Mouse (Mus musculus) heart, embryonic 13.5 days (tissue): ENCODE results near the gene Lhfpl3. TPM values are rescaled to one million over a fixed set of nuclear protein-coding genes. Genes with fewer than 3 reads are reported as not detected.
A peak's percentile ranks its signal among the peaks of the same experiment; 100 is the strongest.

Experiments used
- ATAC-seq: fragments of 200-750 bp; cut with Nextera tagmentation; 2 replicates; pipeline ENCODE4 v1.8.0; 2017; ENCODE audit warnings: moderate TSS enrichment; ENCODE audit not compliant: insufficient number of reproducible peaks, low FRiP score, low TSS enrichment; ENCODE audit errors: extremely low read depth
- H3K27ac ChIP-seq: fragments of 300-500 bp; sonication (generic); replicated peaks from 2 replicates; pipeline ENCODE4 v1.5.1; 2015; ENCODE audit warnings: moderate library complexity, mild to moderate bottlenecking, inconsistent platforms
- H3K27me3 ChIP-seq: fragments of 300-500 bp; sonication (generic); replicated peaks from 2 replicates; pipeline ENCODE4 v1.6.1; 2015; ENCODE audit warnings: mild to moderate bottlenecking, inconsistent platforms
- H3K36me3 ChIP-seq: fragments of 300-500 bp; sonication (generic); 2 replicates; pipeline ENCODE4 v1.6.1; 2015; ENCODE audit warnings: mild to moderate bottlenecking, inconsistent platforms
- H3K4me1 ChIP-seq: fragments of 300-500 bp; sonication (generic); 2 replicates; pipeline ENCODE4 v1.6.1; 2015; ENCODE audit warnings: inconsistent platforms
- H3K4me2 ChIP-seq: fragments of 300-500 bp; sonication (generic); 2 replicates; pipeline ENCODE4 v1.6.1; 2015; ENCODE audit warnings: inconsistent platforms, mild to moderate bottlenecking, moderate library complexity
- H3K4me3 ChIP-seq: fragments of 300-500 bp; sonication (generic); 2 replicates; pipeline ENCODE4 v1.5.1; 2015; ENCODE audit warnings: moderate library complexity, mild to moderate bottlenecking, inconsistent platforms
- H3K9ac ChIP-seq: fragments of 300-500 bp; sonication (generic); 2 replicates; pipeline ENCODE4 v1.6.1; 2015; ENCODE audit warnings: inconsistent platforms, mild to moderate bottlenecking, moderate library complexity
- H3K9me3 ChIP-seq: fragments of 300-500 bp; sonication (generic); 2 replicates; pipeline ENCODE4 v1.6.1; 2016; ENCODE audit warnings: inconsistent platforms
- WGBS: fragments of 180-500 bp; shearing (Covaris S2); methylation state at CpG from one replicate; pipeline ENCODE4 v1.1.7; 2015; ENCODE audit warnings: mixed read lengths; 5-methylcytosine and 5-hydroxymethylcytosine counted together
- polyA plus RNA-seq: library from polyadenylated mRNA; unstranded; fragments of >200 nt; fragmentation: Nextera tagmentation; extraction: Ambion mirVana; gene quantifications from 2 replicates; pipeline ENCODE4 v1.2.1, GENCODE M21; 2015

The Lhfpl3 gene
- polyA plus RNA-seq, 1 experiment from 2014 or later = 0.15 TPM

DNA sequence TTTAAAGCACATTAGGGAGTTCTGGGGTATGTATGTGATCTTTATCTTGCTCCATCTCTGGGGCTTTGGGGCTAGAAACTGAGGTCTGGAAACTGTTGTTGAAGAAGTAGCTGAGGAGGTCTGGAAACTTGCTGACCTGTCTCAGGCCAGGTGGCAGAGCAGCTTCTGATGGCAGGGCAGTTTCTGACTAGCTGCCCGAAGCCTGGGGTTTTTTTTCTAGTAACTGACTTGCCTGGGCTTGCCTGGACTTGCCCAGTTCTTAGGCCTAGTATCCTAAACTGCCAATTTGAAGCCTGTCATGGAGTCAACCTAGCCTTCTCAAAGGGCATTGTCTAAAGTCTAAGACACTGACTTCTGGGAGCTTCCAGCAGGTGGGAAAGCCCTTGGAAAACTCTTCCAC lies 501.9 kb downstream of the Lhfpl3 start:
- Histone ChIP-seq H3K27me3 (no peaks in the 10 kb centered on the region), H3K9ac (no peak overlapping the region), H3K4me3 (no peak overlapping the region), H3K4me2 (no peak overlapping the region), H3K4me1 (peaks cover 29% of the 10 kb centered on the region), H3K9me3 (no peaks in the 10 kb centered on the region), H3K27ac (no peak overlapping the region), H3K36me3 (no peaks in the 10 kb centered on the region)
- WGBS = 76% methylated on average over 1 of the region's 1 CpGs
- ATAC-seq = no peak

DNA sequence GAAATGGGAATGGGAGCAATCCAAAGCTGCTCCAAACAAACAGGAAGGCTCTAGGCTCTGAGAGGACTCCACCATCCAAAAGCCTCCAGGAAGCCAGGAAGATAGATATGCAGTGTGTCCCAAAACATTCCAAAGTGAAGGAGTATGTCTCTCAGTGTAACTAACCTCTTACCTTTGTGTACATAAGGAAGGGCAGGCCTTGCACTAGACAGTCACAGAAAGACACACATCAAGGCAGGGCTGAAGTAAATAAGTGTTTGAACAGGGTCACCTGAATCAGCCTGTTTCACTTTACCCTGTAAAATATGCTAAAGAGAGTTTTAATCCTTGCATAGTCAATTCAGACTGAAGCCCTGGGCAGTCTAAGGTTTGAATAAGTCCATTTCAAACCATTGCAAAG lies 502.4 kb downstream of the Lhfpl3 start:
- no peak overlapping the region for H3K9ac ChIP-seq
- no peaks in the 10 kb centered on the region for H3K9me3 ChIP-seq
- no peak overlapping the region for H3K4me2 ChIP-seq
- H3K36me3 ChIP-seq = no peaks in the 10 kb centered on the region
- ATAC-seq = no peak
- no peak overlapping the region for H3K4me3 ChIP-seq
- peaks cover 29% of the 10 kb centered on the region for H3K4me1 ChIP-seq
- H3K27me3 ChIP-seq = no peaks in the 10 kb centered on the region
- no peak overlapping the region for H3K27ac ChIP-seq

DNA sequence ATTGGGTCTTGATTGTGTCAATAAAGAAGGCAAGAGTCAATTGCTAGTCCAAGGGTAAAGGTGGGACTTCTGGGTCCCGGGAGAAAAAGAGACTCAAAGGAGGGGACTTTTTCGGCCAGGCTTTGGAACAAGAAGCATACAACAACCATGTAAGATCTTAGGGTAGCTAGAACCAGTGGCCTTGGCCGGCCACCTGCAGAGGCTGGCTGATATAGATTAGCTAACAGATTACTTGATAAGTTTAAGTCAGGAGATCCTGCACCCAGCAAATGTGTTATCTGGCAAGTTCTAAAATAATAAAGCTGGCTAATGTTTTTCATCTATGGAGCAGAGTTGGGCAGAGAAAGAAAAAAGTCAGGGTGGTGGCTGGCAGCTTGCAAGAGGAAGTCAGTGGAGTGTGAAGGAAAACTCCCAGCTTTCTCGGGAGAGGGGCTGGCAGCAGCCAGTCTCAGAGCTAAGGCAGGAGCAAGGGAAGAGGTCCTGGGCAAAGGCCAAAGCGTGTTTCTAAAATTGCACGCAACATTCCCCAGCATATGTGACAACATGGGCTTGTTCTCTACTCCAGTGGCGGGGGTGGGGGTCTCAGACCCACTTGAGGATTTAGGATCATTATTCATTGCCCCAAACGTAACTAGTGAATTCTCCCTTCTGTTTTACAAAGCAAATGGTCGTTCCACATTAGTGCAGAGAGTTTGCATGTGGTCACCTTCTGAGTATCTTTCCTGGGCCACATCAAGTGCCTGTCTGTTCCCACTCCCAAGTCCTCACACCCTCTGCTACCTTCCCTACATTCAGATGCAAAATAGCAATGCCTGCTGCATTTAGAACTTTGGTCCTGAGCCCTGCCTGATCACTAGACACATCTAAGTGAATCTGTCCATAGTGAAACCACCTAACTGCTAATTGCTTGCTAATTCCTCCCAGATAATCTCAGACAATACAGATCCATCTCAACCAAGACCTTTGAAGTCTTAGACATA lies 504.3 kb downstream of the Lhfpl3 start:
- Histone ChIP-seq H3K27ac (peak overlapping the region; percentile 93), H3K27me3 (no peaks in the 10 kb centered on the region), H3K9me3 (no peaks in the 10 kb centered on the region), H3K4me2 (0 out of 2 replicates have a peak overlapping the region, but pooled peaks have one; percentile 7), H3K9ac (peak overlapping the region; percentile 50; the same call in 1 of the 2 replicates), H3K4me3 (no peak overlapping the region), H3K36me3 (no peaks in the 10 kb centered on the region), H3K4me1 (peaks cover 29% of the 10 kb centered on the region)
- WGBS = 28% methylated on average over 9 of the region's 9 CpGs
- no peak for ATAC-seq

DNA sequence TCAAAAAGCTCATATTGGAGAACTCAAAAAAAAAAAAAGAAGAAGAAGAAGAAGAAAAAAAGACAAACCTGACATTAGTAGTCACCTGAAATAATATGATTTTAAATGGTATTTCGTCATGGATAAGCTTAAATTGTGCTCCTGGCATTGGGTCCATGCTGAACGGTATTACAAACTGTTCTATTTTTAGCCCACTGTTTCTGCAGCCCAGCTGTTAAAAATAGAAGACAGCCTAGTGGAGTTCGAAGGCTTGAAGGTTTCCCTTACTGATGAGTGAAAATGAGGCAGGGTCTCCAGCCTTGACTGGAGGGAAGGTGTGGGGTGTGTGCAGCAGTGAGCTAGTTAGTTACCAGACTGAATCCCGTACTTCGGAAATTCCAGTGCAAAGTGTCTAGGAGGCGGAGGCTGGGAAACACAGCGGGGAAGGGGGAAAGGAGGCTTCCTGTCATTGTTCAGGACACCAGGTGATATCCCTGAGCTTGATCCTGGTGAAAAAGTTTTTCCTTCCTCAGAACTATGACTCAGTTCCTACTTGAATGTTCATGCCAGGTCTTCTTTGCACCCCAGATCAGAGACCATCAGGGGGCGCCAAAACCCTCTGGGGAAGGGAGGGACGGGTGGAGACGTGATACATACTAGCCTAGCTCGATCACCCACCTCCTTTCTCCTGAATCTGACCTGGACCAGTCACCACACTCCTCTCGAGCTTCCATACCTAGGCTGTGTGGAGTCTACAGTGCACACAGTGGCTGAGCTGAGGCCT lies 505.8 kb downstream of the Lhfpl3 start:
- 11% methylated on average over 12 of the region's 12 CpGs for WGBS
- Histone ChIP-seq H3K27me3 (no peaks in the 10 kb centered on the region), H3K9me3 (no peaks in the 10 kb centered on the region), H3K4me3 (peak overlapping the region; percentile 39), H3K9ac (peak overlapping the region; percentile 75), H3K4me1 (peaks cover 29% of the 10 kb centered on the region), H3K4me2 (peak overlapping the region; percentile 65), H3K36me3 (no peaks in the 10 kb centered on the region), H3K27ac (peak overlapping the region; percentile 93)
- peak; percentile 49; the same call in 1 of the 2 replicates for ATAC-seq

DNA sequence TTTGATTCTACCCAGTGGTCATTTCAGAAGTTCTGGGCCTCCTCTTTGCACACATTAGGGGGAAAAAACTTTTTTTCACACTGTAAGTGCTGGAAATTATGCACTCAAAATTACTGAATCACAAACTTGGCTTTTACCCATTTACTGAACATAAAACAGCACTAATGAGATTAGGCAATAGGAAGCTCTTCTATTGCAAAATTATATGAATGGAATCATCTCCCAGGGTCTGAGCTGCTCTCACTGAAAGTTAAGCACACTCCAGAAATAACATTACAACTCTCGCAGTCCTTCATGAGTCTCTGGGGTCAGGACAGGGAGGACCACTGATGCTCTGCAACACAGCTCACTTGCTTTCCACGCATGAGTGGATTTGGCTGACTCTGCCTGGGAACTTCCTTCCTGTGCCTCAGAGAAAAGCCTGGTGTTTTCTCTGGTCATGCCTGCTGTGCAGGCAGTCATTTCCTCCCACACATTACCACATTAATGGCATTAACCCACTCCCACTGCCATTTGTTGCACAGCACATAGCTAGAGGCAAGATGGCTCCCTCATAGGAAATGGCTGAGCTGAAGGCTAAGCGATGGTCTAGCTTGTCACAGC lies 510.1 kb downstream of the Lhfpl3 start:
- H3K4me3 ChIP-seq = no peak overlapping the region
- 61% methylated on average over 3 of the region's 3 CpGs for WGBS
- H3K9ac ChIP-seq = no peak overlapping the region
- H3K27ac ChIP-seq = no peak overlapping the region
- H3K4me2 ChIP-seq = no peak overlapping the region
- no peak for ATAC-seq
- peaks cover 13% of the 10 kb centered on the region for H3K4me1 ChIP-seq
- H3K27me3 ChIP-seq = no peaks in the 10 kb centered on the region
- no peaks in the 10 kb centered on the region for H3K9me3 ChIP-seq
- no peaks in the 10 kb centered on the region for H3K36me3 ChIP-seq

DNA sequence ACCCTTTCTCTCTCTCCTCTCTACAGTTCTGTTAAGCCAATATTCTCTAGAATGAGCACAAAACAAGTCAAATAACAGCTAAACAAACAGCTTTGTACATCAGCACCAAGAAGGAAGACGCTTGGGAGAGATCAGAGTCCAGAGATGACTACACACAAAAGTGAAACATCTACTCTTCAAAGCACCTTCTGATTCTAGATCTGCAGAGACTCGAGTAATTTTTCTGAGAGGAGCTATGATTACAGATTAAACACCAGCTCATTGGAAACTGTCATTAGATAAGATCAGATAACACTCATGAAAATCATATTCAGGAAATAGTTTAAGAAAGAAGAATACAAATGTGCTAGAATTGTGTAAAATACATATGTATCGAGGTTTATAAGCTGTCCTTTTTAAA lies 527.5 kb downstream of the Lhfpl3 start:
- Histone ChIP-seq H3K27me3 (no peaks in the 10 kb centered on the region), H3K4me3 (no peak overlapping the region), H3K9ac (no peak overlapping the region), H3K27ac (no peak overlapping the region), H3K9me3 (peaks cover 5% of the 10 kb centered on the region), H3K4me2 (no peak overlapping the region), H3K36me3 (no peaks in the 10 kb centered on the region), H3K4me1 (no peaks in the 10 kb centered on the region)
- 66% methylated on average over 3 of the region's 3 CpGs for WGBS
- ATAC-seq = no peak

DNA sequence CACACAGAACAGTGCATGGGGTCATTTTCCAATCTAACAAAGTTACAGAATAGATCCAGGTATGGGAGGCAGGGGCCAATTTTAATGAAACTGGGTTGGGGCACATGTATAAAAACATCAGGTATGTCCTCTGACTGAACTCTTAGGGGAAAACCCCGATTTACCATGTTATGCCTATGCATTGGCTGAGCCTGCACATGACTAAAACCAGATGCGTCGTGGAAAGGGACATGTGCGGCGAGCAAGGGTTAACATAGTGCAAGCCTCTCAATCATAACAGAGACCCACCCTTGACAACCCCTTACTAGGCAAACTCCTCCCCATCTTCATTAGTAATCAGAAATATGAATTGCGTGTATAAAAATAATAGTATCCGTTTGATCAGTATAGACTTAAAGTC lies 533.5 kb downstream of the Lhfpl3 start:
- Histone ChIP-seq H3K27ac (no peak overlapping the region), H3K36me3 (no peaks in the 10 kb centered on the region), H3K4me1 (no peaks in the 10 kb centered on the region), H3K4me2 (no peak overlapping the region), H3K9ac (no peak overlapping the region), H3K9me3 (peaks cover 5% of the 10 kb centered on the region), H3K4me3 (no peak overlapping the region), H3K27me3 (no peaks in the 10 kb centered on the region)
- ATAC-seq = no peak
- 84% methylated on average over 7 of the region's 7 CpGs for WGBS

DNA sequence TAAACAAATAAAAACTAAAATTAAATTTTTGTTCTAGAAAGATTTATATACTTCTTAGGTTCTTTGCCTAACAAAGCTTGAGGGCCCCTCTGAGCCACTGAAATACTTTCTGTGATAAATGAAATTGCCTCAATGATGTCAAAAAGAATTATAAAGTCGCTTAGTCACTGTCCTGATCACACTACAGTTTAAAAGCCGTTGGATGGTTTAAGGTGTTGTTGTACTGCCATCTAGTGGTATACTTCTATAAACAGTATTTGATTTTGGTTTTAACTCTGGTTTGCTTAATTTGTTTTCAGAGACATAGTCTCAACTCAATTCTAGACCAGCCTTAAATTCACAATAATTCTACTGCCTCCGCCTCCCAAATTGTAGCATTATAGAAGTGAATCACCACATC lies 539.0 kb downstream of the Lhfpl3 start:
- H3K9me3 ChIP-seq = no peaks in the 10 kb centered on the region
- no peaks in the 10 kb centered on the region for H3K4me1 ChIP-seq
- H3K4me3 ChIP-seq = no peak overlapping the region
- H3K27me3 ChIP-seq = no peaks in the 10 kb centered on the region
- WGBS = 14% methylated on average over 3 of the region's 3 CpGs
- H3K27ac ChIP-seq = no peak overlapping the region
- H3K4me2 ChIP-seq = no peak overlapping the region
- H3K9ac ChIP-seq = no peak overlapping the region
- H3K36me3 ChIP-seq = no peaks in the 10 kb centered on the region
- no peak for ATAC-seq

DNA sequence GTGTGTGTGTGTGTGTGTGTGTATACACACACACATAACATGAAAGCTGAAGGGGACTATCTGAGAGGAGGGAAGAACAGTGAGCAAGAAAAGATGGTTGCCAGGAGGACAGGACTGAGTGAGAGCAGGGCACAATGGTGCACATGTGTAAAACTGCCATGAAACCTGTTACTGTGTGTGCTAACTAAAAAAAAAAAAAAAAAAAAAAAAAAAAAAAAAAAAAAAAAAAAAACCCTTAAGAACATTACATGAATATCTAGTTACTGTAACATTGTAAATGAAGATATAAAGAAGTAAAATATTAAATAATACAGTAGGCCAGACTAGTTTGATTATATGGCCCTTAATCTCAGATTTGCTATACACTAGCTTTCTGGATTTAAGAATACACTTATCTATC lies 543.3 kb downstream of the Lhfpl3 start:
- H3K4me2 ChIP-seq = no peak overlapping the region
- H3K9ac ChIP-seq = no peak overlapping the region
- ATAC-seq = no peak

More for the DNA sequence above, 543.3 kb downstream of the Lhfpl3 start:
- no peaks in the 10 kb centered on the region for H3K27me3 ChIP-seq
- H3K4me1 ChIP-seq = no peaks in the 10 kb centered on the region
- H3K9me3 ChIP-seq = no peaks in the 10 kb centered on the region
- H3K36me3 ChIP-seq = no peaks in the 10 kb centered on the region
- H3K4me3 ChIP-seq = no peak overlapping the region
- H3K27ac ChIP-seq = no peak overlapping the region
